Mouse (Mus musculus) bone marrow, adult 2 months (tissue): ENCODE data around the gene Cyp2b19.

Experiments
- CTCF ChIP-seq: fragments of 200-500 bp; IDR thresholded peaks from 2 replicates; pipeline ENCODE4 v1.5.1; 2011; ENCODE audit warnings: low read length, control low read depth; ENCODE audit not compliant: control insufficient read depth, insufficient read depth
- POLR2A ChIP-seq: fragments of 200-500 bp; IDR thresholded peaks from 2 replicates; pipeline ENCODE4 v1.6.1; 2011; ENCODE audit warnings: low read depth, mild to moderate bottlenecking, control low read depth, low read length, borderline replicate concordance; ENCODE audit not compliant: control insufficient read depth

GRCm38 (mm10) chr7:26756842-26757241, at the start of gene Cyp2b19:
- TF ChIP-seq CTCF (no peak), POLR2A (no peak)
